Mouse (Mus musculus) cerebellum, adult 8-10 months (tissue): ENCODE measurements at regions not wholly inside any gene's neighbourhood (a gene's known extent, or its start where the extent isn't known, plus 50 kb on each side); places are given as distances from the start of the nearest gene placed in this dataset.

ENCODE experiments used
- DNase-seq: peaks from one replicate; pipeline ENCODE4 v3.0.0; 2022

DNA sequence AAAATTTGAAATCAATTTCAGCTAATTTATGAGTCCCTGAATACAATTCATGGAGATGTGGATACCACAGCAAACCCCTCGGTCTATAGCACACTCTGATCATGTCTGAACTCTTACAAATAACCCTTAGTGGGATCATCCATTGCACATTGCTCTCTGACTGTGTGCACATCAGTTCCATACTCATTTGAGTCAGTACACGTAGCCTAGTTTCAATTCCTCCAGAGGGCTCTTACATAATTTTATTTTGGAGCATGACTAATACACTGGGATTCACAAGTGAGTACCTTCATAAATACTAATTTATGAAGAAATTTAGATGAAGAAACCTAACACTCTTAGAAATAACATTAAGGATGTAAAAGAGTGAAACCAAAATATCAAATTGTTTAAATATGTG lies 978.3 kb downstream of the Pdha2 start:
- no peak for DNase-seq

DNA sequence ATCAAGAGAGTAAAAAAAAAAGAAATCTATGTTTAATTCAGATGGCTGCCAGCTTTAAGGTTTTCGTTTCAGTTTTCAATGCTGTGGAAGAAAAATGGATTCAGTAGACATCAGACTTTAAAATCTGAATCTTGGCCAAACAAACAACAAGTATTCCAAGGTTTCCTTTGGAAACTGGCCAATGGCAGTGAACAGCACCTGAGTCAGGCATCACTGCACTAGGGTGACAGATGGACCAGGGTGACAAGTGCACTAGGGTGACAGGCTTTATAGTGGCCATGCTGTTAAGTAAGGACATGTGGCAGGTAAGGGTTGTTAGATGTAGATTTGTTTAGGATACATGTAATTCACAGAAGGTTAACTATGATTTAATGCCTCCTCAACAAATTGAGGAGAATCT lies 972.9 kb downstream of the Pdha2 start:
- DNase-seq = peak; percentile 40
